ENCODE assay signal across 12 mouse cellular contexts in genomic region chr7:79486528-79486927, GRCm38 (mm10). TPM values are rescaled to one million over a fixed set of nuclear protein-coding genes. Genes with fewer than 3 reads are reported as not detected.
DNase-seq lines count a peak whose midpoint lies in the region; ATAC-seq lines count a peak whose summit lies in the region.
"Had no signal": no experiment of that assay in that cellular context is flagged by ENCODE, and none has a peak within 500 bp of the region (broad histone marks: within the 10 kb centered on the region; RNA-seq: fewer than 3 reads in every experiment).

No protein-coding gene starts in this region.

- ATAC-seq in frontal cortex, adult (ENCODE audit: low TSS enrichment), result peak; percentile 98
- ATAC-seq: hindbrain, postnatal 0 days had no signal

- intact Hi-C loops in left cerebral cortex, postnatal 36 days (cut with DNase I), result no loop called here

- DNase-seq in 3134 (ENCODE audit: extremely low read depth, insufficient read length, low spot score) (peak; percentile 36), 3T3-L1 (ENCODE audit: low read depth, low spot score) (peak; percentile 72)
- peak; percentile 85 to 89 for DNase-seq in left cerebral cortex, postnatal 36 days (ENCODE audit: low spot score in 2 of 2)
- DNase-seq in heart, adult 8-10 months (ENCODE audit: low spot score), result no peak
- DNase-seq in cerebellum, postnatal 4 days (ENCODE audit: low spot score in 2 of 2), result no peak
- DNase-seq in thymus, postnatal 25 days, result no peak
- DNase-seq: cerebellum, adult 11-12 months; heart, adult 2 months; kidney, adult 8-10 months; thymus, postnatal 4 days had no signal

RNA-seq across cellular contexts. Expression of gene Polg, which starts 20.4 kb away (rescaled TPM):
- total RNA-seq in left cerebral cortex, postnatal 36 days (2021), result 10 to 100 TPM; 77.8 to 97.5 TPM
- total RNA-seq in heart, adult 8-10 months (2022), result 10 to 100 TPM; 65.9 to 72.3 (median 69.9) TPM

Comparison
In these comparisons a context has a peak if more than half of its experiments do, and no peak if none do; other contexts are left out.
1. DNase-seq: peak in 3134 (single experiment), 3T3-L1 (single experiment) and left cerebral cortex, postnatal 36 days (2 of 2); none in heart, adult 8-10 months (single experiment), cerebellum, postnatal 4 days (0 of 2) and thymus, postnatal 25 days (single experiment).